In genomic region chr9:109127076-109127475, GRCm38 (mm10) we compare ENCODE assay signal across 31 mouse cellular contexts. TPM values are rescaled to one million over a fixed set of nuclear protein-coding genes. Genes with fewer than 3 reads are reported as not detected.
A peak's percentile ranks its signal among the peaks of the same experiment; 100 is the strongest.
DNase-seq lines count a peak whose midpoint lies in the region; ATAC-seq and TF ChIP-seq lines count a peak whose summit lies in the region.
"Had no signal": no experiment of that assay in that cellular context is flagged by ENCODE, and none has a peak within 500 bp of the region (broad histone marks: within the 10 kb centered on the region; RNA-seq: fewer than 3 reads in every experiment).

No protein-coding gene starts in this region.

- H3K79me2 ChIP-seq in liver, adult 2 months (ENCODE audit: control insufficient read depth, insufficient read depth, low read length) = no peaks in the 10 kb centered on the region

- TF ChIP-seq EP300 in liver, postnatal 0 days (IDR thresholded peaks at IDR 0.05; ENCODE audit: low read depth) = no peak

- ATAC-seq in kidney, embryonic 15.5 days (replicated peaks; ENCODE audit: low FRiP score) = no peak
- ATAC-seq in liver, embryonic 16.5 days (ENCODE audit: low read depth) = 0 out of 2 replicates have a peak, but pooled peaks have one; percentile 9
- ATAC-seq in liver, postnatal 0 days = no peak
- ATAC-seq: forebrain, embryonic 14.5 days had no signal

- no peak for TF ChIP-seq POLR2A in kidney, adult 2 months (IDR thresholded peaks at IDR 0.05; ENCODE audit: low read depth, low read length)
- no peak for TF ChIP-seq POLR2A in liver, adult 2 months (IDR thresholded peaks at IDR 0.05; ENCODE audit: extremely low read depth, insufficient read depth, low read length)

- WGBS in kidney, adult 2 months = 57% methylated on average over 4 of the region's 4 CpGs
- 79% methylated on average over 4 of the region's 4 CpGs for WGBS in kidney, embryonic 15.5 days
- 66% methylated on average over 4 of the region's 4 CpGs for WGBS in liver, adult 2 months
- WGBS in liver, embryonic 16.5 days (ENCODE audit: insufficient replicate concordance) = 64% methylated on average over 4 of the region's 4 CpGs
- WGBS in liver, postnatal 0 days (ENCODE audit: insufficient replicate concordance) = 73% methylated on average over 4 of the region's 4 CpGs

- H3K27me3 ChIP-seq in kidney, adult 2 months (replicated peaks; ENCODE audit: control insufficient read depth, insufficient read depth, low read length) = no peaks in the 10 kb centered on the region
- no peaks in the 10 kb centered on the region for H3K27me3 ChIP-seq in kidney, embryonic 15.5 days
- H3K27me3 ChIP-seq in liver, adult 2 months (ENCODE audit: control insufficient read depth, insufficient read depth, low read length) = no peaks in the 10 kb centered on the region
- H3K27me3 ChIP-seq in liver, embryonic 16.5 days (ENCODE audit: control insufficient read depth, insufficient read depth, low read depth, low read length) = no peaks in the 10 kb centered on the region
- H3K27me3 ChIP-seq in liver, postnatal 0 days (ENCODE audit: insufficient read depth, low read length) = no peaks in the 10 kb centered on the region
- H3K27me3 ChIP-seq: embryonic facial prominence, embryonic 13.5 days; embryonic facial prominence, embryonic 15.5 days; forebrain, embryonic 12.5 days had no signal

- peak; percentile 57 for DNase-seq in kidney, adult 2 months
- DNase-seq in kidney, postnatal 14 days = peak; percentile 43
- DNase-seq in kidney, postnatal 10 days = no peak
- DNase-seq in liver, adult 2 months (ENCODE audit: extremely low read depth, low read depth, low spot score) = peak; percentile 65
- no peak for DNase-seq in liver
- no peak for DNase-seq in liver, postnatal 0 days
- DNase-seq: adrenal gland, adult 2 months; adrenal gland, postnatal 10 days; adrenal gland, postnatal 25 days; cerebellum, adult 11 months; cerebellum, adult 18-20 months; cerebellum, adult 8-10 months; cerebellum, adult 9-11 months; cerebellum, postnatal 14 days; cerebellum, postnatal 36 days; embryo, embryonic 11 days had no signal

- H3K4me2 ChIP-seq in kidney, embryonic 15.5 days = no peak overlapping the region
- H3K4me2 ChIP-seq in liver, embryonic 16.5 days (ENCODE audit: low read depth, low read length) = no peak overlapping the region
- no peak overlapping the region for H3K4me2 ChIP-seq in liver, postnatal 0 days (ENCODE audit: low read depth, low read length)
- H3K4me2 ChIP-seq: embryonic facial prominence, embryonic 13.5 days; embryonic facial prominence, embryonic 15.5 days; forebrain, embryonic 12.5 days had no signal

- peaks cover 2% of the 10 kb centered on the region; the same call in 1 of the 2 replicates for H3K4me1 ChIP-seq in kidney, adult 2 months (ENCODE audit: control insufficient read depth, insufficient read depth, low read length)
- H3K4me1 ChIP-seq in kidney, embryonic 15.5 days = peaks cover 4% of the 10 kb centered on the region; the same call in 1 of the 2 replicates
- peaks cover 1% of the 10 kb centered on the region; the same call in 1 of the 2 replicates for H3K4me1 ChIP-seq in liver, adult 2 months (ENCODE audit: control insufficient read depth, insufficient read depth, low read length)
- no peaks in the 10 kb centered on the region for H3K4me1 ChIP-seq in liver, embryonic 16.5 days (ENCODE audit: control insufficient read depth, low read depth, low read length)
- 0 out of 2 replicates have a peak, but pooled peaks cover 3% of the 10 kb centered on the region for H3K4me1 ChIP-seq in liver, postnatal 0 days (ENCODE audit: insufficient read depth)
- H3K4me1 ChIP-seq: embryonic facial prominence, embryonic 13.5 days; forebrain, embryonic 10.5 days; forebrain, embryonic 12.5 days had no signal

- H3K9me3 ChIP-seq in kidney, embryonic 15.5 days (replicated peaks) = no peaks in the 10 kb centered on the region
- H3K9me3 ChIP-seq in liver, embryonic 16.5 days (replicated peaks; ENCODE audit: control insufficient read depth, low read length) = no peaks in the 10 kb centered on the region
- no peaks in the 10 kb centered on the region for H3K9me3 ChIP-seq in liver, postnatal 0 days (ENCODE audit: low read length)
- H3K9me3 ChIP-seq: embryonic facial prominence, embryonic 13.5 days; embryonic facial prominence, embryonic 15.5 days; forebrain, embryonic 10.5 days; forebrain, embryonic 12.5 days had no signal

- no peak overlapping the region for H3K27ac ChIP-seq in kidney, adult 2 months (ENCODE audit: insufficient read depth, low read depth, low read length)
- no peak overlapping the region for H3K27ac ChIP-seq in kidney, embryonic 15.5 days
- H3K27ac ChIP-seq in liver, adult 2 months (replicated peaks; ENCODE audit: insufficient read depth, low read depth, low read length) = no peak overlapping the region
- no peak overlapping the region for H3K27ac ChIP-seq in liver, embryonic 16.5 days (ENCODE audit: low read length)
- H3K27ac ChIP-seq in liver, postnatal 0 days (ENCODE audit: low read depth) = no peak overlapping the region
- H3K27ac ChIP-seq: embryonic facial prominence, embryonic 13.5 days; embryonic facial prominence, embryonic 15.5 days; forebrain, embryonic 10.5 days; forebrain, embryonic 12.5 days had no signal

- no peak overlapping the region for H3K9ac ChIP-seq in kidney, embryonic 15.5 days
- no peak overlapping the region for H3K9ac ChIP-seq in liver, adult 2 months (ENCODE audit: low read depth, low read length)
- no peak overlapping the region for H3K9ac ChIP-seq in liver, embryonic 16.5 days (ENCODE audit: low read depth, low read length)
- H3K9ac ChIP-seq in liver, postnatal 0 days (replicated peaks) = no peak overlapping the region
- H3K9ac ChIP-seq: embryonic facial prominence, embryonic 13.5 days; embryonic facial prominence, embryonic 15.5 days; forebrain, embryonic 12.5 days had no signal

- no peak overlapping the region for H3K4me3 ChIP-seq in kidney, adult 2 months (ENCODE audit: insufficient read depth, low read depth, low read length)
- H3K4me3 ChIP-seq in kidney, embryonic 15.5 days (replicated peaks) = no peak overlapping the region
- no peak overlapping the region for H3K4me3 ChIP-seq in liver, adult 2 months (ENCODE audit: insufficient read depth, low read depth, low read length)
- H3K4me3 ChIP-seq in liver, embryonic 16.5 days (ENCODE audit: low read depth, low read length) = no peak overlapping the region
- no peak overlapping the region for H3K4me3 ChIP-seq in liver, postnatal 0 days (ENCODE audit: low read depth, low read length)
- H3K4me3 ChIP-seq: embryonic facial prominence, embryonic 13.5 days; embryonic facial prominence, embryonic 15.5 days; erythroblast, embryonic 14.5 days; forebrain, embryonic 10.5 days; forebrain, embryonic 12.5 days had no signal

- H3K36me3 ChIP-seq in kidney, adult 2 months (ENCODE audit: control insufficient read depth, insufficient read depth, low read length) = no peaks in the 10 kb centered on the region
- no peaks in the 10 kb centered on the region for H3K36me3 ChIP-seq in kidney, embryonic 15.5 days
- H3K36me3 ChIP-seq in liver, adult 2 months (ENCODE audit: control insufficient read depth, insufficient read depth, low read length) = no peaks in the 10 kb centered on the region
- no peaks in the 10 kb centered on the region for H3K36me3 ChIP-seq in liver, embryonic 16.5 days (ENCODE audit: control insufficient read depth, insufficient read depth)
- no peaks in the 10 kb centered on the region for H3K36me3 ChIP-seq in liver, postnatal 0 days (replicated peaks; ENCODE audit: insufficient read depth, low read length)
- H3K36me3 ChIP-seq: embryonic facial prominence, embryonic 13.5 days; embryonic facial prominence, embryonic 15.5 days; forebrain, embryonic 10.5 days; forebrain, embryonic 12.5 days had no signal

- TF ChIP-seq CTCF in kidney, adult 2 months (conservative IDR thresholded peaks at IDR 0.05; ENCODE audit: insufficient read depth, insufficient read length, low read depth, low read length) = no peak
- TF ChIP-seq CTCF in liver, adult 2 months (IDR thresholded peaks at IDR 0.05; ENCODE audit: low read depth, low read length) = no peak
- no peak for TF ChIP-seq CTCF in liver, postnatal 0 days (IDR thresholded peaks at IDR 0.05; ENCODE audit: low read depth)

RNA-seq across cellular contexts. Expression of gene Plxnb1, which starts 31.9 kb away (rescaled TPM):
- polyA plus RNA-seq in kidney, adult 2 months (2012; rRNA removed) = 16.7 and 21.7 TPM in 2 replicates
- 15.2 and 19.4 TPM in 2 replicates for polyA plus RNA-seq in kidney, embryonic 15.5 days (2015; fragmentation: Nextera tagmentation; extraction: Ambion mirVana)
- 10.9 and 17.9 TPM in 2 replicates for total RNA-seq in liver, adult 2 months (2014; rRNA removed)
- 15.4 and 26.5 TPM in 2 replicates for polyA plus RNA-seq in liver, adult 2 months (2012; rRNA removed)
- 4.9 and 6.3 TPM in 2 replicates for polyA plus RNA-seq in liver, embryonic 16.5 days (2015; fragmentation: Nextera tagmentation; extraction: Ambion mirVana)
- polyA plus RNA-seq in liver, postnatal 0 days (2015; fragmentation: Nextera tagmentation; extraction: Ambion mirVana) = 1.9 and 2.2 TPM in 2 replicates
- total RNA-seq: MEL had no signal

RNA-seq across cellular contexts. Expression of gene Fbxw21, which starts 34.8 kb away (rescaled TPM):
- not detected in 2 replicates for polyA plus RNA-seq in kidney, adult 2 months (2012; rRNA removed)
- not detected in 2 replicates for polyA plus RNA-seq in kidney, embryonic 15.5 days (2015; fragmentation: Nextera tagmentation; extraction: Ambion mirVana)
- total RNA-seq in liver, adult 2 months (2014; rRNA removed) = not detected in 2 replicates
- not detected in 2 replicates for polyA plus RNA-seq in liver, adult 2 months (2012; rRNA removed)
- polyA plus RNA-seq in liver, embryonic 16.5 days (2015; fragmentation: Nextera tagmentation; extraction: Ambion mirVana) = not detected in 2 replicates
- not detected in 2 replicates for polyA plus RNA-seq in liver, postnatal 0 days (2015; fragmentation: Nextera tagmentation; extraction: Ambion mirVana)
- total RNA-seq: adrenal gland, adult 2 months; adrenal gland, postnatal 10 days; adrenal gland, postnatal 25 days; adrenal gland, postnatal 4 days; common myeloid progenitor, adult 5-6 weeks; ES-E14; MEL had no signal
- polyA plus RNA-seq: adrenal gland, adult 2 months; brain, embryonic 14.5 days; C2C12; embryonic facial prominence, embryonic 11.5 days; embryonic facial prominence, embryonic 13.5 days; embryonic facial prominence, embryonic 15.5 days; erythroblast, embryonic 14.5 days; forebrain, embryonic 10.5 days; forebrain, embryonic 12.5 days; forebrain, embryonic 14.5 days had no signal

RNA-seq across cellular contexts. Expression of gene Tma7, which starts 44.7 kb away (rescaled TPM):
- 42.4 and 80.7 TPM in 2 replicates for polyA plus RNA-seq in kidney, adult 2 months (2012; rRNA removed)
- 616 and 693 TPM in 2 replicates for polyA plus RNA-seq in kidney, embryonic 15.5 days (2015; fragmentation: Nextera tagmentation; extraction: Ambion mirVana)
- total RNA-seq in liver, adult 2 months (2014; rRNA removed) = 53.4 and 54.7 TPM in 2 replicates
- 23.3 and 24.4 TPM in 2 replicates for polyA plus RNA-seq in liver, adult 2 months (2012; rRNA removed)
- 259 and 313 TPM in 2 replicates for polyA plus RNA-seq in liver, embryonic 16.5 days (2015; fragmentation: Nextera tagmentation; extraction: Ambion mirVana)
- 283 and 284 TPM in 2 replicates for polyA plus RNA-seq in liver, postnatal 0 days (2015; fragmentation: Nextera tagmentation; extraction: Ambion mirVana)

RNA-seq across cellular contexts. Expression of gene Ccdc51, which starts 44.8 kb away (rescaled TPM):
- 11.4 and 11.7 TPM in 2 replicates for polyA plus RNA-seq in kidney, adult 2 months (2012; rRNA removed)
- polyA plus RNA-seq in kidney, embryonic 15.5 days (2015; fragmentation: Nextera tagmentation; extraction: Ambion mirVana) = 12.9 and 13.6 TPM in 2 replicates
- 7.5 and 8.6 TPM in 2 replicates for total RNA-seq in liver, adult 2 months (2014; rRNA removed)
- polyA plus RNA-seq in liver, adult 2 months (2012; rRNA removed) = 7.2 and 8.2 TPM in 2 replicates
- polyA plus RNA-seq in liver, embryonic 16.5 days (2015; fragmentation: Nextera tagmentation; extraction: Ambion mirVana) = 10.0 and 11.9 TPM in 2 replicates
- polyA plus RNA-seq in liver, postnatal 0 days (2015; fragmentation: Nextera tagmentation; extraction: Ambion mirVana) = 8.9 and 9.1 TPM in 2 replicates

RNA-seq across cellular contexts. Expression of gene Atrip, which starts 53.2 kb away (rescaled TPM):
- 20.2 and 20.9 TPM in 2 replicates for polyA plus RNA-seq in kidney, adult 2 months (2012; rRNA removed)
- 26.3 and 27.0 TPM in 2 replicates for polyA plus RNA-seq in kidney, embryonic 15.5 days (2015; fragmentation: Nextera tagmentation; extraction: Ambion mirVana)
- total RNA-seq in liver, adult 2 months (2014; rRNA removed) = 5.1 and 5.4 TPM in 2 replicates
- polyA plus RNA-seq in liver, adult 2 months (2012; rRNA removed) = 9.2 and 10.3 TPM in 2 replicates
- 8.5 and 8.8 TPM in 2 replicates for polyA plus RNA-seq in liver, embryonic 16.5 days (2015; fragmentation: Nextera tagmentation; extraction: Ambion mirVana)
- 6.1 and 6.7 TPM in 2 replicates for polyA plus RNA-seq in liver, postnatal 0 days (2015; fragmentation: Nextera tagmentation; extraction: Ambion mirVana)

Comparison
In these comparisons a context has a peak if more than half of its experiments do, and no peak if none do; other contexts are left out.
1. DNase-seq: peak in kidney, adult 2 months (single experiment), kidney, postnatal 14 days (single experiment) and liver, adult 2 months (single experiment); none in kidney, postnatal 10 days (single experiment), liver (single experiment) and liver, postnatal 0 days (single experiment).